8 mouse cellular contexts compared by ENCODE assay signal in the genomic region with DNA sequence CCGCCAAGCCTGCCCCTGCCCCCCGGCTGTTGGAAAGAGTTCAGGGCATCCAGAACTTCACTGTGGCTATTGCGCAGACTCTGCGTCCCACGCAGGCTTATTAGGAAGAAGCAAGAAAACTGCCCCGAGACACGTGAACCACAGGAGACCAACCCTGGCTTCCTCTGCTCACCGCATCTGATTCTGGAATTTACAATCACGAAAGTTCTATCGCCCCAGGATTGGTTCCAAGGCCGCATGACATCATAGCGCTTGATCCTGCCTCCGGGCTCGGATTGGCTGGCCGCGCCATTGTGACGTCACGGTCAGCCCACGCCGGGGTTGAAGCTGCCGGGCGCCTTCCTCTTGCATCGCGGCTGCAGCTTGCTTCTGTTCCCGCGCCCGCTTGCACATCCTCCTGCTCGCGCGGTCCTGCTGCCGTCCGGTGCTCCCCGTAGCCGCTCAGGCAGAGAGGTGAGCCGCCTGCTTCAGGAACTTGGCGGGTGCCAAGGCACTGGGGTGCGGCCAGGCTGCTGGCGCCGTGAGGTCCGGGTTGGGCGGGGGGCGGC. TPM values are rescaled to one million over a fixed set of nuclear protein-coding genes. Genes with fewer than 3 reads are reported as not detected.
DNase-seq lines count a peak whose midpoint lies in the region; ATAC-seq and TF ChIP-seq lines count a peak whose summit lies in the region.

A gene (plus strand): TSS at position 291 of the 548 bp plus-strand sequence.

- WGBS in kidney, embryonic 14.5 days: under 1% methylated on average over 41 of the region's 42 CpGs
- under 1% methylated on average over 41 of the region's 42 CpGs for WGBS in limb, embryonic 15.5 days

- peak within 1 kb of the TSS; percentile 62 for H3K27ac ChIP-seq in bone marrow macrophage, adult 2 months (ENCODE audit: insufficient read depth, low read depth, low read length)
- H3K27ac ChIP-seq in embryonic fibroblast, embryonic 13.5 days (ENCODE audit: insufficient read depth, low read length): peak within 1 kb of the TSS; percentile 43
- H3K27ac ChIP-seq in kidney, embryonic 14.5 days (ENCODE audit: low read depth, low read length): peak within 1 kb of the TSS; percentile 74
- H3K27ac ChIP-seq in limb, embryonic 15.5 days: peak within 1 kb of the TSS; percentile 90

- DNase-seq in A20 (ENCODE audit: low read depth, low spot score): peak; percentile 98
- peak; percentile 98 for DNase-seq in heart, adult 9 months (ENCODE audit: low spot score in 2 of 2)
- peak; percentile 95 to 97 for DNase-seq in monocyte, adult 2 months (ENCODE audit: low read depth in 1 of 2, low spot score in 2 of 2)
- DNase-seq in spleen, postnatal 36 days (ENCODE audit: low spot score in 2 of 2): peak; percentile 94 to 97

- peak; percentile 95 for ATAC-seq in kidney, embryonic 14.5 days (ENCODE audit: low FRiP score, low TSS enrichment)
- peak; percentile 90 for ATAC-seq in limb, embryonic 15.5 days (ENCODE audit: insufficient number of reproducible peaks, low FRiP score, low TSS enrichment, low read depth)

- H3K36me3 ChIP-seq in kidney, embryonic 14.5 days (ENCODE audit: control insufficient read depth, insufficient read depth, low read length): no peaks in the 10 kb centered on the region
- no peaks in the 10 kb centered on the region for H3K36me3 ChIP-seq in limb, embryonic 15.5 days

- no peaks in the 10 kb centered on the region for H3K27me3 ChIP-seq in kidney, embryonic 14.5 days (ENCODE audit: control insufficient read depth, insufficient read depth, low read length)
- no peaks in the 10 kb centered on the region for H3K27me3 ChIP-seq in limb, embryonic 15.5 days

- TF ChIP-seq CTCF in bone marrow macrophage, adult 2 months (IDR thresholded peaks at IDR 0.05; ENCODE audit: low read depth, low read length): no peak
- no peak for TF ChIP-seq CTCF in embryonic fibroblast, embryonic 13.5 days (IDR thresholded peaks at IDR 0.05; ENCODE audit: borderline replicate concordance, insufficient read depth, low read length)

- peak within 1 kb of the TSS; percentile 85 for H3K4me2 ChIP-seq in kidney, embryonic 14.5 days (replicated peaks; ENCODE audit: low read depth, low read length)
- H3K4me2 ChIP-seq in limb, embryonic 15.5 days: peak within 1 kb of the TSS; percentile 73

- peak within 1 kb of the TSS; percentile 76 for H3K4me3 ChIP-seq in bone marrow macrophage, adult 2 months (ENCODE audit: insufficient read depth, low read length)
- peak within 1 kb of the TSS; percentile 85 for H3K4me3 ChIP-seq in embryonic fibroblast, embryonic 13.5 days (ENCODE audit: insufficient read depth, low read length)
- peak within 1 kb of the TSS; percentile 92 for H3K4me3 ChIP-seq in kidney, embryonic 14.5 days (ENCODE audit: low read length)
- H3K4me3 ChIP-seq in limb, embryonic 15.5 days: peak within 1 kb of the TSS; percentile 96

- H3K9me3 ChIP-seq in kidney, embryonic 14.5 days (ENCODE audit: control insufficient read depth, low read length): no peaks in the 10 kb centered on the region
- H3K9me3 ChIP-seq in limb, embryonic 15.5 days: no peaks in the 10 kb centered on the region

- peak within 1 kb of the TSS; percentile 77 for H3K9ac ChIP-seq in kidney, embryonic 14.5 days (ENCODE audit: low read depth, low read length)
- H3K9ac ChIP-seq in limb, embryonic 15.5 days: peak within 1 kb of the TSS; percentile 75

- TF ChIP-seq POLR2A in bone marrow macrophage, adult 2 months (IDR thresholded peaks at IDR 0.05; ENCODE audit: borderline replicate concordance, low read depth, low read length): no peak
- TF ChIP-seq POLR2A in embryonic fibroblast, embryonic 13.5 days (IDR thresholded peaks at IDR 0.05; ENCODE audit: low read depth, low read length): peak; percentile 76

- peaks cover 32% of the 10 kb centered on the region for H3K4me1 ChIP-seq in bone marrow macrophage, adult 2 months (ENCODE audit: control insufficient read depth, insufficient read depth, low read length)
- H3K4me1 ChIP-seq in embryonic fibroblast, embryonic 13.5 days (ENCODE audit: control insufficient read depth, insufficient read depth, low read length): peaks cover 4% of the 10 kb centered on the region; the same call in 1 of the 2 replicates
- peaks cover 16% of the 10 kb centered on the region for H3K4me1 ChIP-seq in kidney, embryonic 14.5 days (ENCODE audit: control insufficient read depth, insufficient read depth, low read length)
- H3K4me1 ChIP-seq in limb, embryonic 15.5 days: peaks cover 23% of the 10 kb centered on the region

RNA-seq across cellular contexts. Expression of the gene that starts here (rescaled TPM):
- 52.2 and 56.9 TPM in 2 replicates for polyA plus RNA-seq in bone marrow macrophage, adult 2 months (2012; ENCODE audit: insufficient read depth, insufficient read length, missing spikeins)
- polyA plus RNA-seq in embryonic fibroblast, embryonic 13.5 days (2011; ENCODE audit: insufficient read length, low read depth, missing spikeins): 81.5 and 107 TPM in 2 replicates
- 73.9 and 112 TPM in 2 replicates for polyA plus RNA-seq in kidney, embryonic 14.5 days (2014; fragmentation: Nextera tagmentation; extraction: Ambion mirVana)
- 64.3 and 66.2 TPM in 2 replicates for polyA plus RNA-seq in limb, embryonic 15.5 days (2015; fragmentation: Nextera tagmentation; extraction: Ambion mirVana)

Comparison
In these comparisons a context has a peak if more than half of its experiments do, and no peak if none do; other contexts are left out.
1. Peak in every context shown above with its lines: DNase-seq, ATAC-seq, H3K4me3 ChIP-seq and H3K27ac ChIP-seq.